Mouse (Mus musculus) frontal cortex, postnatal 14 days (tissue): Measurements from ENCODE around the gene Metrn.

Experiments used
- DNase-seq, 2 experiments: peaks; one replicate each; pipeline ENCODE4 v3.0.0; 2022; ENCODE audit warnings: low spot score in 2 of 2

Gene Metrn

DNA sequence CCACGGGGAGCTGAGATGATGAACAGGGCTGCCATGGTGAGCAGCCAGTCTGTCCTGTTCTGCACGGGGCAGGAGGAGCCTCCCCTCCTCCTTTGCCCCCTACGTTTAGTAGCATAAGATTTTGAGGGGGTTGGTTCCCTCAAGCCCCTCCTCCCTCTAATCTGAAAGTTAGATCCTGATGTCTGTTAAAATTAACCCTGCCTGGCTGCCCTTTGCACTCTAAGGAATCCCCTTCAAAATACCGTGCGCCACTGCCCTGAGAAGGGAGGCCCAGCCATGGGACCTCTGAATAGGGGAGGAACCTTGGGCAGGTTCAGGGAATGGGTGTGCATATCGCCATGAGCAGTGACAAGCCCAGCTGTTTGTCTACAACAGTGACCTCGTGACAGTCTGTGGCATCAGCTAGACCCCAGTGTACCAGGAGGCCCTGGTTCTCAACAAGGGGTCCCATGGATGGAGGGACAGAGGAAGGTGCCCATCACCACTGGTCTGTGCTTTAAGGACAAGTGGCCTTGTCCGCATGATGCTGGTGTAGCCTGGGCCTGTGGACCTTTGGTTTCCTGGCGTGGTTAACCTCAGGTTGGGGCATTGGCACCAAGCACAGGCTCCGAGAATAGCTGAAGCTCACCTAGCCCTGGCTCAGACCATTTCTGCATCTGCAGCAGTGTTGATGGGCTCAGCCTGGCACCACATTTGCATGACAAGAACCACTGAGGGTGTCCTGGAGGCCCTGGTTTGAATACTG is 21.4 kb downstream of the Metrn start:
- no peak for DNase-seq

- peak; percentile 95 to 98 for DNase-seq
Measured at GRCm38 (mm10) chr17:25773549-25774120, 23.3 kb downstream of the Metrn start, which contains the start of gene Narfl. Gene Narfl (plus strand): TSS chr17:25773776.

GRCm38 (mm10) chr17:25769331-25769730 is 27.6 kb downstream of the Metrn start:
- DNase-seq: no peak

GRCm38 (mm10) chr17:25765886-25766285 is 31.1 kb downstream of the Metrn start:
- no peak for DNase-seq

DNA sequence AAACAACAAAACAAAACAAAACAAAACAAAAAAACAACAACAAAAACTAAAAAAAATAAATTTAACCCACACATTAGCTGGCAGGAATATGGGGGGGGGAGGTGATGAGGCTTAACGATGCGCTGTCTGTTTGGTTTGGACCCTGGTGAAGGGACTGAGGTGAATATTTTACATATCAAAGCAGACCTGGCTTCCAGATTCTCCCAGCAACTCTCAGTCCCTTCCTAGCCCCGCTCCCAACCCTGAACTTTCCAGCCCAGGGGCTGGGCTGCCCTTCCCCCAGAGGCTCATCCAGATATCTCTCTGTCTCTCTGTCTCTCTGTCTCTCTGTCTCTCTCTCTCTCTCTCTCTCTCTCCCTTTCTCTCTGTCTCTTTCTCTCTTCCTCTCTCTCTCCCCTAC is 34.3 kb downstream of the Metrn start:
- no peak for DNase-seq

DNA sequence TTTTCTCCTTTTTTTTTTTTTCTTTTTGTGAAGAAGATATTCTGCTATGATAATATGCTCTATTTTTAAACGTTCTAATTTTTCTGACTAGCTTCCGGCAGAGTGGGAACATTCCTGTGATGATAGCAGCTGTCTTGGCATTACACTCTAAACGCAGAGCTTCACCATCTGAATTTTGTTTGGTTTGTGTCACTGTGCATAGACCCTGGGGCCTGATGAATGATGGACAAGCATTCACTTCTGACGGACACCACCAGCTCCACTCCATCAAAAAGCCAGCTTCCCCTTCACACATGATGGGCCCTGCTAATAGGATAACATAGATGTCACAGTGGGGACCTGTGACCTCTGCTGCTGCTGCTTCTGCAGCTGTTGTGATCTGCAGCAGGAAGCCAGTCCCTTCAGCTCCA is 35.4 kb downstream of the Metrn start:
- no peak for DNase-seq

DNA sequence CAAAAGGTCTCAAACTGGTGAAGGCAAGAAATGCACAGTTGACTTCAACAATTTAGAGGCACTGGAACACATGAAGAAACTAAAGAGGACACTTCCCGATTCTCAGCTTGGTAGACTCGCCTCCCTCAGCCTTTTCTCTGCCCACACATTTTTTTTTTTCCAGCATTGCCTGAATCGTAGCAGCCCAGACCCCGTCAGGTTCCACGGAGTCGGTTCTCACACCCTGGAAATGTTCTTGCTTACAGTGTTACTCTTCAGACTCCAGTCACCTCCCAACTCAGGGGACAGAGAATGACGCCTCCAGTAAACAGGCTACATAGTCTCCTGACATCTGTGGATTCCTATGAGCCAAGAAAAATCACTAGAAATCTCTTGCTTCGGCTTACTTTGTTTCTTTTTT is 36.8 kb downstream of the Metrn start:
- no peak for DNase-seq

- DNase-seq: no peak
Measured at GRCm38 (mm10) chr17:25757691-25758090, 39.2 kb downstream of the Metrn start.

DNA sequence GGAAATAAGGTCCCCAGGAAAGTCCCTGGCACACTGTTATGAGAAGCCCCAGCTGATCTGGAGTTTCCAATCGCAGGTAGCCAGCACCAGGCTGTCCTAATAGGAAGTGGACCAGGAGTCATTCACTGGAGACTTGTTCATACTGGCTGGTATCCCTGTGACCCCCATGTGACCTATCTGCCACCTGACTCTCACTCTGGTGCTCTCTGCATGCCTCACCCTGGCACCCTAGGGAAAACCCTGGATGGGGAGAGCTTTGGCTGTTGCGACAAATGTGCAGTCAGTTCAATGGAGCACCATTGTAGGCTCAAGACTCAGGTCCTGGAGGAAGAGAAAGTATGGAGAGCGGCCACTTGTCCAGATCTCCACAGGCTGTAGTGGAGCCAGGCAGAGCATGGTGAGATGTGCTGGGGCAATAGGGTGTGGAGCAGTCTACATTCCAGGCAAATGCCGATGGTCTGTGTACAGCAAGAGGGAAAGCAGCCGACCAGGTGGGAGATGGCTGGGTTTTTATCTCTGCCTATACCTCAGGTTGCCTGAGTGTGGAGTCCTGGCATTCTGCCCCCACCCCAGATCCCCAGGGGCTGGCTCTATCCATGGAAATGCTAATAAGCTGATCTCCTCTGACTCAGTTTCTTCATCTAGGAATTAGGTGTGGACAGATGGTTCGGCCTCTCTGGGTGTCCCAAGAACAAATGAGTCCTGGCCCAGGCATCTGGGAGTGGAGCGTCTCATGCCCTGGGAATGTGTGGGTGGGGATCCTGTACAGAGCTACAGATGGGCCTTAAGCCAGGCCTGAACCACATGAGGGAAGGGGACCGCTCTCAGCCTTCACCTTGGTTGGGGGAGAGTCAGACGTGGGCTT is 40.3 kb downstream of the Metrn start:
- DNase-seq: no peak

GRCm38 (mm10) chr17:25755627-25756377 is 41.1 kb downstream of the Metrn start:
- DNase-seq: no peak

GRCm38 (mm10) chr17:25755086-25755485 is 41.9 kb downstream of the Metrn start:
- DNase-seq: no peak

DNA sequence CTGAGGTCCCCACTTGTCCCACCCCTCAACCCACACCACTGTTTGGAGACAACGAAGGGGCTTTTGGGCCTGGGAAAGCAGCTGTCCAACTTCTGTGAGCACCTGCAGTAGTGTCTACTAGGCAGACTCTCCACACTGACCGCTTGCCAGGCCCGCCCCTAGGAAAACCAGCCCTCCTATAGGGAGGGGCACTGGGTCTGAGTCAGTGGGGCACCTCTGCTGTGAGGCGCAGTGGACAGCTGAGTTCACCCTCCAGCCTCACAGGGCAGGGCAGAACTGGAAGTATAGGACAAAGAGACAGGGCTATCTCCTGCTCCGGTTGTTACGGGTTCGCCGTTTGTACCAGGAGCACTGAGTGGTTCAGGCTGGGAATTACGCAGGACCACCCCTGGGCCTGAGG is 42.7 kb downstream of the Metrn start, which contains the start of gene Msln:
TSS of gene Msln (minus strand) at position 138 of the 400 bp plus-strand sequence.
- no peak for DNase-seq

DNA sequence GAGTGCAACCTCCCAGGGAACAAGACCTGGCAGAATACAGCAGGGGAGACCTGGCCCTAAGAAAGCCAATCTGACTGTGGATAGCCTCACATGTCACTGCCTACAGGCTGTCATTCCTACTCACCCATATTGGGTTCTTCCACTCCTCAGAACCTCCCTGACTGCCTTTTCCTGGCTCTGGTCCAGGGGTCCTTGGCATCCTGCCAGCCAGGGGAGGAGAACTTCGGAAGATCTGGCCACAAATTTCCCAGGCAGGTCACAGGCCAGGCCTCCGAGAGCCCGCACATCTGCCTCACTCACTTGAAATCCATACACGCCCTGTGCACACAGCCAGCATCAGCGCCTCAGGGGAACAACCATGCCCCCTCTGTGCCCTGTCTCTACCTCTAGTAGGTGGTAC is 45.5 kb downstream of the Metrn start:
- DNase-seq: peak in 1 of 2 experiments; percentile 34

DNA sequence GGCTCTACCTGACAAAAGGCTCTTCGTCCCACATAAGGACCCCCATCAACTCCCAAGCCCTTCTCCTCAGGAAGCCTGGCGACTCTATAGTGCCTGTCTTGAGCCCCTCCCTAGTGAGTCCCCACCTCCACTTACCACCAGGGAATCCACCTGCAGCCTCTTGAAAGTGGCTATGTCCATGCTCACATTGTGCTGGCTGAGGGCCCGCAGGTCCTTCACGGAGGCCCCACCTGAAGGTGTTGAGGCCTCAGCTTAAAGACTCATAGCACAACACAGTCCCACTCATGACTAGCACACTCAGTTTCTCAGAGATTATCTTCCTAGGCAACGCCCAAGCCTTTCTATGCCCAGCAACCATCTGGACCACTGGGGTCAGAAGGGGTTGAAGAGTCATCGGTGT is 47.6 kb downstream of the Metrn start:
- no peak for DNase-seq

DNA sequence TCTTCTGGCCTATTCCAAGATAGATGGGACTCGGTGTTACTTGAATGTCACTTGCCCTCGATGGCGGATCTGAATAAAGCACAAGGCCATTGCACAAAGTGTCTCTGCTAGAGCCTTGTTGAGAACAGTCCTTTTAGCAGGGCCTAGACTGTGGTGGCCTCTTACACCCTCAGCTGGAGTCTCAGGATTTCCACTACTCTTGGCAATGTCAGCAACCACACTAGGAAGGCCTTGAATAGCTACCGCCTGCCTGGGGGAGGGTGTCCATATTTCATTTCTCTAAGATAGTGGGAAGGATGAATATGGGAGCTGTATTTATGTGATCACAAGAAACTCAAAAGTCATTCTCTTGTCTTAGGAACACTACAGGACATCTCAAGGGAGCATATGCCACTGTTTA is 48.7 kb downstream of the Metrn start:
- no peak for DNase-seq

DNA sequence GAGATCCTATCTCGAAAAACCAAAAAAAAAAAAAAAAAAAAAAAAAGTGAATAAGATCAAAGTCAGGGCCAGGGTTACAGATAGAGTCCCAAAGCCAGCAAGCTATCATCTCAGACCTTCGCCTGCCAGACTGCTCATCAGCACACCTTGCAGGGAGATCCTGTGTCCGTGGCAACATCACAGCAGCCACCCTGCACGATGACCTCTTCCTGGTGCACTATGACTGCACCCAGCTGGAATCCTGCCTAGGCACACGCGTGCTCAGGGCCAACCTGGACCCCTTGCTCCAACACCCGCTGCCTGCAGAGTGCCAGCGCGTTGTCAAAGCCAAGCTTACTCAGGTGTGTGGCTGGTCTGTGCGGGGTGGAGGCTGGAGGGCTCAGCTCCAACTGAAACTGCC is 52.6 kb downstream of the Metrn start:
- no peak for DNase-seq

DNA sequence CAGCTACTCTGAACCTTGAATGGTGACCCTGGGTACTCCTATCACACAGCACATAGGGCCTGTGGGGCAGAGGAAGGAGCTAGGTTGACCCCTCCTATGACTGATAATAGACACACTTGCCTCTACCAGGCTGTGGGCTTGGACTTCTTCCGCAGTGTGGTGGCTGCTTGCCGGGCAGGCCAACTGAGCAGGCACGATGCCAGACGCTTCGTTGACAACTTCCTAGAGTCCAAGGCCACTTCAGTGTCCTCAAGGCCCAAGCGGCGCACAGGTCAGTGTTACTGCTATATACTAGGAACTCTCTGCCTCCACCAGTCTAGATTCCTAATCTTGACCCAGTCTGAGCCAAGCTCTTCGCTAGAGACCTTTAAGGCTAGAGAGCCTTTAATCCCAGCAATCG is 53.1 kb downstream of the Metrn start:
- DNase-seq: no peak
